Mouse (Mus musculus): ENCODE measurements around the gene Crygs.

DNA sequence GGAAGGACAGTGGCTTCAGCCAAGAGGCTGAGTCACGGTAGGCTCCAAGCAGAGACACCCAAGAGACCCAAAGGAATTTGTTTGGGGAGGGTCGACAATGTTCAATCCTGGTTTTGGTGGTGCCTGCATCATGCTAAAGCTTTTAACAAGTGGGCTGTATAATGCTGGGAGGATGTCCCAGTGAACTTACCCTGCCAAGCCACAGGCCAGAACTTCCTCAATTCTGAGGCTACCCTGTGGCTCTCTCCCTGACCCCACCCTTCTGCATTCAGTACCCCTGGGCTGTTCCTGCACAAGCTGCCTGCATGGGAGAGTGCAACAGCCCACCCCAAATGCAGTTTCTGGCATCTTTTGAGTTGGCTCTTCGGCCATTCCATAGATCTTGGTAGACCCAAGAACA is 12.9 kb downstream of the Crygs start:
- TF ChIP-seq POLR2A (IDR thresholded peaks at IDR 0.05; ENCODE audit: control insufficient read depth, low read depth, low read length) (no peak), CTCF (IDR thresholded peaks at IDR 0.05; ENCODE audit: control insufficient read depth, insufficient read depth, insufficient replicate concordance, low read depth, low read length) (no peak)

All from testis, adult 2 months (tissue).